Mouse (Mus musculus) embryonic facial prominence, embryonic 10.5 days (tissue): ENCODE results near the gene Olfr1368. TPM values are rescaled to one million over a fixed set of nuclear protein-coding genes. Genes with fewer than 3 reads are reported as not detected.
A peak's percentile ranks its signal among the peaks of the same experiment; 100 is the strongest.

Source experiments
- DNase-seq: peaks from one replicate; pipeline ENCODE4 v3.0.0-alpha.2; 2017; ENCODE audit warnings: low spot score
- H3K27ac ChIP-seq: fragments of 300-500 bp; sonication (generic); replicated peaks from 2 replicates; pipeline ENCODE4 v1.5.1; 2016; ENCODE audit warnings: mild to moderate bottlenecking
- H3K27me3 ChIP-seq: fragments of 300-500 bp; sonication (generic); replicated peaks from 2 replicates; pipeline ENCODE4 v1.6.1; 2016; ENCODE audit warnings: low read depth, mild to moderate bottlenecking; ENCODE audit not compliant: poor library complexity, severe bottlenecking
- H3K36me3 ChIP-seq: fragments of 300-500 bp; sonication (generic); replicated peaks from 2 replicates; pipeline ENCODE4 v1.6.1; 2016; ENCODE audit warnings: mild to moderate bottlenecking, moderate library complexity
- H3K4me1 ChIP-seq: fragments of 300-500 bp; sonication (generic); 2 replicates; pipeline ENCODE4 v1.6.1; 2016
- H3K4me3 ChIP-seq: fragments of 300-500 bp; sonication (generic); 2 replicates; pipeline ENCODE4 v1.5.1; 2016; ENCODE audit warnings: mild to moderate bottlenecking, moderate library complexity
- H3K9me3 ChIP-seq: fragments of 300-500 bp; sonication (generic); 2 replicates; pipeline ENCODE4 v1.6.1; 2016; ENCODE audit warnings: mild to moderate bottlenecking
- WGBS: fragments of 180-500 bp; shearing (Covaris S2); methylation state at CpG from one replicate; pipeline ENCODE4 v1.1.7; 2016; 5-methylcytosine and 5-hydroxymethylcytosine counted together
- polyA plus RNA-seq: library from polyadenylated mRNA; unstranded; fragments of >200 nt; fragmentation: Nextera tagmentation; extraction: Ambion mirVana; gene quantifications from 2 replicates; pipeline ENCODE4 v1.2.1, GENCODE M21; 2016

The Olfr1368 gene
- polyA plus RNA-seq = not detected in 2 replicates

DNA sequence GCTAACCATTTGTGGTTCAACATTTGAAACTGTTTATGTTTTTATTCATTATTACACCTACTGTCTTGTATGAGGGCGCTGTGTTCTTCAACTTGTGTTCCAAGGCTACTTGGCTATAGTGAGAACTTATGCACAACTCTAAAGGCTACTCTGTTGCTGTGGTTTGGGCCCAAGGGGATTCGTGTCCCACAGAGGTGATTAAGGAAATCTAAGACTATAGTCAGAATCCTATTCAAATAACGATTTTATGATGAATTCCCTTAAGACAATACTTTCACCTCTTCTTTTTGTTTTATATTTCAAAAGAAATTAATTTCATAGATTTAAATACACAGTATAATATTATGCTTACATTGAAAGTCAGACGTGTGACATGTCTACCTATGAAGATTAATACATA lies at the start of gene Olfr1368:
Gene Olfr1368 (minus strand): TSS at position 101 of the 400 bp plus-strand sequence.
- DNase-seq = no peak
- H3K27ac ChIP-seq = no peak within 1 kb of the TSS
- no peaks in the 10 kb centered on the region for H3K36me3 ChIP-seq
- H3K9me3 ChIP-seq = no peaks in the 10 kb centered on the region
- no peaks in the 10 kb centered on the region; the same call in 1 of the 2 replicates for H3K27me3 ChIP-seq
- H3K4me1 ChIP-seq = no peaks in the 10 kb centered on the region
- 79% methylated on average over 4 of the region's 4 CpGs for WGBS
- H3K4me3 ChIP-seq = no peak within 1 kb of the TSS

DNA sequence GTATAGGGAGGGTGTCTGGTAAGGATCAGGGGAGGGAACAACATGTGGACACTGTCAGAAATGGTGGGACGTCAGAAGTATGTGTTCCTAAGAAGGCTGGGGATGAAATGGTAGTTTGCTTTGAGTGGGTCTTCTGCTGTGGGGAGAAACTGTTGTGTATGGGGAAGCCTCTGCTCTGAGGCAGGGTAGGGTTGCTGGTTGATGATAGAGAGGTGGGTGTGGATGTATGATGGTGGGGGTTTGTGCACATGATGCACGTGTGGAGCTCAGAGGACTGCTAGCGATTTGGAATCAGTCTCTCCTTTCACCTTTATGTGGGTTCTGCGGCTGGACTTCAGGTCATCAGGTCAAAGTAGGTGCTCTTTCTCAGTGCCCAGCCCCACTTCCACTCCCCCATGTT lies 39.9 kb upstream of the Olfr1368 start:
- DNase-seq = no peak
- 85% methylated on average over 4 of the region's 4 CpGs for WGBS

GRCm38 (mm10) chr13:21183661-21184060 lies 38.0 kb upstream of the Olfr1368 start:
- Histone ChIP-seq H3K36me3 (peaks cover 71% of the 10 kb centered on the region), H3K4me1 (peaks cover 35% of the 10 kb centered on the region), H3K27ac (no peak overlapping the region), H3K4me3 (0 out of 2 replicates have a peak overlapping the region, but pooled peaks have one; percentile 9), H3K27me3 (no peaks in the 10 kb centered on the region), H3K9me3 (no peaks in the 10 kb centered on the region)
- DNase-seq = no peak
- 96% methylated on average over 7 of the region's 7 CpGs for WGBS

More for the DNA sequence above, 39.9 kb upstream of the Olfr1368 start:
- no peaks in the 10 kb centered on the region for H3K27me3 ChIP-seq
- no peak overlapping the region for H3K27ac ChIP-seq
- H3K9me3 ChIP-seq = no peaks in the 10 kb centered on the region
- H3K36me3 ChIP-seq = peaks cover 90% of the 10 kb centered on the region
- peaks cover 27% of the 10 kb centered on the region for H3K4me1 ChIP-seq
- no peak overlapping the region; the same call in 1 of the 2 replicates for H3K4me3 ChIP-seq

GRCm38 (mm10) chr13:21183066-21183465 lies 37.4 kb upstream of the Olfr1368 start:
- H3K27ac ChIP-seq = no peak overlapping the region
- WGBS = 94% methylated on average over 6 of the region's 6 CpGs
- H3K36me3 ChIP-seq = peaks cover 65% of the 10 kb centered on the region
- no peaks in the 10 kb centered on the region for H3K9me3 ChIP-seq
- H3K4me3 ChIP-seq = 0 out of 2 replicates have a peak overlapping the region, but pooled peaks have one; percentile 14
- peaks cover 37% of the 10 kb centered on the region for H3K4me1 ChIP-seq
- H3K27me3 ChIP-seq = no peaks in the 10 kb centered on the region
- DNase-seq = no peak

DNA sequence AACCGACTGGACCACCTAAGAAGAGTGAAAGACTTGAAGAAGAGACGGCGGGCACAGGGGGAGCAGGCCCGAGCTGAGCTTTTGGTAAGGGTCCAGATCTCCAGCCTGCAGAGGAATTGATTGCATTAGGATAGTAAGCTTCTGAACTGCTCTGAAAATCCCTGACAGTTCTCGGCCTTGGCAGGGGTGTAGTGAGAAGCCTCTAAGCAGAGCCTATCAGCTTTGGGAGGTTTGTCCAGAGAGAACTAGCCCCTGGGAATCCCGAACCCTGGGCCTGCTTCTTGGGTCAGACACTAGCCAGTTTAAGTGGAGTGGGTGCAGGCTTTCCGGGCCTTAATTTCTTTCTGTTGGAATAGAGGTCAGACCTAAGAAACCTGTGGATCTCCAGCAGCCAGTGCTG lies 36.3 kb upstream of the Olfr1368 start:
- H3K4me3 ChIP-seq = peak overlapping the region; percentile 98
- H3K36me3 ChIP-seq = peaks cover 54% of the 10 kb centered on the region
- DNase-seq = no peak
- no peaks in the 10 kb centered on the region for H3K9me3 ChIP-seq
- H3K27me3 ChIP-seq = no peaks in the 10 kb centered on the region
- H3K4me1 ChIP-seq = peaks cover 37% of the 10 kb centered on the region
- WGBS = 81% methylated on average over 7 of the region's 7 CpGs
- no peak overlapping the region for H3K27ac ChIP-seq

DNA sequence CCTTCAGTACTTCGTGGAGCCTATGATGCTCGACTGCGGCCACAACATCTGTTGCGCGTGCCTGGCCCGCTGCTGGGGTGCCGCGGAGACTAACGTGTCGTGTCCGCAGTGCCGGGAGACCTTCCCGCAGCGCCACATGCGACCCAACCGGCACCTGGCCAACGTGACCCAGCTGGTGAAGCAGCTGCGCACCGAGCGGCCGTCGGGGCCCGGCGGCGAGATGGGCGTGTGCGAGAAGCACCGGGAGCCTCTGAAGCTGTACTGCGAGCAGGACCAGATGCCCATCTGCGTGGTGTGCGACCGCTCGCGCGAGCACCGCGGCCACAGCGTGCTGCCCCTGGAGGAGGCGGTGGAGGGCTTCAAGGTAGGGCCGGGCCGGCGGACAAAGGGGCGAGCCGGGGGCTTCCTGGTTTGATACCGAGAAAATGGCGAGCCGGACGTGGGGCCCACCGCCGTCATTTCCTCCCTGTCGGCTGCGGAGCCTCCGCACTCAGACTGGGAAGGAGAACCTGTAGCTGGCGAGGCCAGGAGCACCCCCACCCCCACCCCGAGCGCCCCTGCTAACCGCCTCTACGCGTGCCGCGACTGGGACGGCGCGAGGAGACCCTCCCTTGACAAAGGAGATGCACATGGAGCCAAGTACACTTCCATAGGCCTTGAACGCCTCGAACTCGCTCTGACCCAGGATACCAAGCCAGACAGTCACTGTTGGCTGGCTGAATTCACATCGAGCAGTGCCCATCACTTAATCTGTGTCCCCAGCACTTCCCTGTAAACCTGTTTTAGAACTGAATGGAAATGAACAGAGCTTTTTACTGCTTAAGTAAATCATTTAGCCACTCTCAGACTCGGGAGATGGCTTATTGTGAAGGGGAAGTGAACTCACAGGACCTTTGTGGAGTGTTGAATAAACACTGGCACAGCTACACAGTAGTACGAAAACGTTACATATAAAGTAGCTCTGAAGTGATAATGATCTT lies 35.2 kb upstream of the Olfr1368 start:
- Histone ChIP-seq H3K9me3 (no peaks in the 10 kb centered on the region), H3K36me3 (peaks cover 43% of the 10 kb centered on the region), H3K4me3 (peak overlapping the region; percentile 98), H3K27ac (peak overlapping the region; percentile 96), H3K27me3 (no peaks in the 10 kb centered on the region), H3K4me1 (peaks cover 37% of the 10 kb centered on the region)
- peak; percentile 82 for DNase-seq
- under 1% methylated on average over 71 of the region's 71 CpGs for WGBS

DNA sequence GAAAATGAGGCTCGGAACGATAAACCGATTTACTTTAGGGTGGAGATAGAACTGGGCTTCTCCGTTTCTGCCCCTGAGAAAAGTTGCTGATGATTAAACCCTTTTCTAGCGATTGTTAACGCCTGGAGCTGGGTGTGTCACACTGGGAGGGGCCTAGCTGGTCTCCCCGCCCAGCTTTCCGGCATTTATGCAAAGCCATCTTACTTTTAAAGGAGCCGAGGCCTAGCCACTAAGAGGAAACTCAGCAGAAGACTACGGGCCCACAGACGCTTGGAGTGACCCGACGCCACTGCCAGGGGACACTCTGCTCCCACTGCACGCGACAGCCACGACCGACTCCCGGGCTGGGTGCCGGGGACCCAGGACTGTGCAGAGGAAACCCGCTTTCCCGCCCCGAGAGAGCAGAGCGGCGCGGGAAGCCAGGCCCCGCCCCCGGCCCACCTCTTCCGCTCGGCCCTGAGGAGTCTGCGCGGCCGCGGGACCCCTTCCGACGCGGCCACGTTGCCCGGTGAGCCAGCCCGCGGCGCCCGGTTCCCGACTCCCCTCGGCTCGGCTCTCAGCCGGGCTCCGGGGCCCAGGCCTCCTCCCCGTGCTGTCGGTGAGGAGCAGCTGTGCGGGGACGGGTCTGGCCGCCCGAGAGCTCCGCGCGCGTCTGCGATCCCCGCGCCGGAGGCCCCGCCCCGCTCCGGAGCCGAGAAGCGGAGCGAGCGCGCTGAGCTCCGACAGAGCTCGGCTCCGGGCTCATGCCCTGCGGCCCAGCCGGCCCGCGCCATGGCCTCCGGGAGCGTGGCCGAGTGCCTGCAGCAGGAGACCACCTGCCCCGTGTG lies 34.3 kb upstream of the Olfr1368 start:
- WGBS = under 1% methylated on average over 80 of the region's 80 CpGs
- H3K4me1 ChIP-seq = peaks cover 33% of the 10 kb centered on the region
- peak overlapping the region; percentile 98 for H3K4me3 ChIP-seq
- peak; percentile 91 for DNase-seq
- peak overlapping the region; percentile 96 for H3K27ac ChIP-seq
- no peaks in the 10 kb centered on the region for H3K9me3 ChIP-seq
- H3K27me3 ChIP-seq = no peaks in the 10 kb centered on the region
- peaks cover 34% of the 10 kb centered on the region for H3K36me3 ChIP-seq

- no peaks in the 10 kb centered on the region for H3K9me3 ChIP-seq
- peaks cover 33% of the 10 kb centered on the region for H3K4me1 ChIP-seq
- under 1% methylated on average over 15 of the region's 15 CpGs for WGBS
- peaks cover 28% of the 10 kb centered on the region for H3K36me3 ChIP-seq
- DNase-seq = no peak
- H3K4me3 ChIP-seq = peak within 1 kb of the TSS; percentile 98
- H3K27me3 ChIP-seq = no peaks in the 10 kb centered on the region
- H3K27ac ChIP-seq = peak within 1 kb of the TSS; percentile 96
Observed at GRCm38 (mm10) chr13:21179367-21179723, 33.7 kb upstream of the Olfr1368 start, which contains the start of gene Trim27. Gene Trim27 (plus strand): TSS chr13:21179445.

GRCm38 (mm10) chr13:21178364-21178763 lies 32.7 kb upstream of the Olfr1368 start:
- H3K36me3 ChIP-seq = peaks cover 18% of the 10 kb centered on the region
- H3K4me1 ChIP-seq = peaks cover 37% of the 10 kb centered on the region
- H3K27me3 ChIP-seq = no peaks in the 10 kb centered on the region
- 80% methylated on average over 5 of the region's 5 CpGs for WGBS
- peak overlapping the region; percentile 0; the same call in 1 of the 2 replicates for H3K27ac ChIP-seq
- H3K4me3 ChIP-seq = peak overlapping the region; percentile 98
- H3K9me3 ChIP-seq = no peaks in the 10 kb centered on the region
- DNase-seq = no peak

DNA sequence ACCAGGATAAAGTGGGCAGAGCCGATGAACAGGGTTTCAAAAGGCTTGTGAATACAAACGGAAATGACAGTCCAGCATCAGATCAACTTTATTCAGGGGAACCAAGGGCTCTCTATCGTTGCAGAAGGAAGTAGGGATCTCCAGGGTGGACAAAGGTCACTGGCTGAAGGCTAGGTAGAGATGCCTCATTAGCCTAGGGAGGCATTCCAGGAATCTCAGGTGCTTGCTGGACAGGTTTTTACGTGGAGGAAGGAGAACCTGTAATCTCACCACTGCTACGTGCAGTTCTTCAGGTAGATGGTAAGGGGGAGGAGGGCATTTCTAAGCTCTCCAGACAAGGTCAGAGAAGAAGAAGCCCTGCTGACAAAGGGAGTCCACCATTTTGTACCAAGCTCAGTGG lies 32.0 kb upstream of the Olfr1368 start:
- H3K4me1 ChIP-seq = peaks cover 35% of the 10 kb centered on the region
- H3K27ac ChIP-seq = 0 out of 2 replicates have a peak overlapping the region, but pooled peaks have one; percentile 0
- H3K4me3 ChIP-seq = no peak overlapping the region
- no peaks in the 10 kb centered on the region for H3K9me3 ChIP-seq
- peaks cover 11% of the 10 kb centered on the region for H3K36me3 ChIP-seq
- 57% methylated on average over 5 of the region's 5 CpGs for WGBS
- no peak for DNase-seq
- no peaks in the 10 kb centered on the region for H3K27me3 ChIP-seq

DNA sequence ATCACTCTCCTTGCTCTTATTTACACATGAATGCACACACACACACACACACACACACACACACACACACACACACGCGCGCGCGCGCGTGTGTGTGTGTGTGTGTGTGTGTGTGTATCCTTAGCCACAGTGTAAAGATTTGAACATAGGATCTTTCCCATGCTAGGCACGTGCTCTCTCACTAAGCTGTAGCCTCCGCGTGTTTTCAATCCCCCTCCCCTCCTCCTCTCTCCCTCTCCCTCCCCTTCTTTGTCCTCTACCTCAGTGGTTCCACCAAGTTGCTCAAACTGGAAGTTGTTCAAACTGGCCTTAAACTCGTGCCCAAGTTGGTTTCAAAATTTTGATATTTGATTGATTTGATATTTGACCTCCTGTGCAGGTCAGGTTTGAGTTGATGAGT lies 31.1 kb upstream of the Olfr1368 start:
- Histone ChIP-seq H3K4me1 (peaks cover 26% of the 10 kb centered on the region), H3K27ac (no peak overlapping the region), H3K27me3 (no peaks in the 10 kb centered on the region), H3K36me3 (peaks cover 2% of the 10 kb centered on the region), H3K9me3 (no peaks in the 10 kb centered on the region), H3K4me3 (no peak overlapping the region)
- DNase-seq = no peak
- WGBS = 75% methylated on average over 11 of the region's 11 CpGs

GRCm38 (mm10) chr13:21173072-21173471 lies 27.4 kb upstream of the Olfr1368 start:
- Histone ChIP-seq H3K9me3 (no peaks in the 10 kb centered on the region), H3K27ac (peak overlapping the region; percentile 40; the same call in 1 of the 2 replicates), H3K4me1 (peaks cover 22% of the 10 kb centered on the region), H3K4me3 (peak overlapping the region; percentile 65), H3K36me3 (no peaks in the 10 kb centered on the region), H3K27me3 (no peaks in the 10 kb centered on the region)
- under 1% methylated on average over 11 of the region's 11 CpGs for WGBS
- peak; percentile 84 for DNase-seq
